Mouse (Mus musculus): ENCODE data around the gene Grcc10.

- TF ChIP-seq CTCF (IDR thresholded peaks at IDR 0.05; ENCODE audit: extremely low read depth, insufficient read length, insufficient replicate concordance, low read depth, low read length) (no peak), POLR2A (IDR thresholded peaks at IDR 0.05; ENCODE audit: low read depth, low read length) (no peak)
Measured at GRCm38 (mm10) chr6:124741842-124742241, 668 bp upstream of the Grcc10 start.
